Mouse (Mus musculus) central nervous system, embryonic 14 days (tissue): ENCODE measurements around the gene C2cd4a. TPM values are rescaled to one million over a fixed set of nuclear protein-coding genes. Genes with fewer than 3 reads are reported as not detected.

Experiments
- polyA plus RNA-seq: library from polyadenylated mRNA; depleted of rRNA; stranded (reverse); fragments of >200 nt; gene quantifications from 2 replicates; pipeline ENCODE4 v1.2.3, GENCODE M21; 2012; rRNA removed

Gene C2cd4a
- 0.43 and 0.63 TPM in 2 replicates for polyA plus RNA-seq

GRCm38 (mm10) chr9:67832046-67832605 is at the start of gene C2cd4a:
C2cd4a (minus strand) TSS chr9:67832330.

GRCm38 (mm10) chr9:67839981-67840859 is 8.1 kb upstream of the C2cd4a start, which contains the start of gene Vps13c:
Vps13c (plus strand) TSS chr9:67840396.

Other genes with a start within 250 kb of the C2cd4a start
- gene C2cd4b, start 72.9 kb downstream of the C2cd4a start, polyA plus RNA-seq: 0.63 and 0.64 TPM in 2 replicates
- 17.6 and 19.9 TPM in 2 replicates for gene Vps13c, start 8.1 kb upstream of the C2cd4a start, polyA plus RNA-seq